Mouse (Mus musculus) limb, embryonic 14.5 days (tissue): Measurements from ENCODE around the gene Ptgir. TPM values are rescaled to one million over a fixed set of nuclear protein-coding genes. Genes with fewer than 3 reads are reported as not detected.

Experiments
- ATAC-seq: fragments of 200-750 bp; cut with Nextera tagmentation; 2 replicates; pipeline ENCODE4 v1.8.0; 2017; ENCODE audit warnings: low read depth, moderate number of reproducible peaks, moderate TSS enrichment; ENCODE audit not compliant: low FRiP score
- DNase-seq: peaks from one replicate; pipeline ENCODE4 v3.0.0-alpha.2; 2015; ENCODE audit warnings: low spot score
- H3K27ac ChIP-seq: fragments of 300-500 bp; sonication (generic); replicated peaks from 2 replicates; pipeline ENCODE4 v1.5.1; 2014; ENCODE audit warnings: low read depth, mild to moderate bottlenecking, low read length, moderate library complexity, mixed read lengths
- H3K27me3 ChIP-seq: fragments of 300-500 bp; sonication (generic); 2 replicates; pipeline ENCODE4 v1.6.1; 2014; ENCODE audit warnings: low read length, mixed read lengths; ENCODE audit not compliant: control insufficient read depth, insufficient read depth
- H3K36me3 ChIP-seq: fragments of 300-500 bp; sonication (generic); 2 replicates; pipeline ENCODE4 v1.6.1; 2014; ENCODE audit warnings: mild to moderate bottlenecking, low read length, moderate library complexity, mixed read lengths; ENCODE audit not compliant: control insufficient read depth, insufficient read depth
- H3K4me1 ChIP-seq: fragments of 300-500 bp; sonication (generic); 2 replicates; pipeline ENCODE4 v1.6.1; 2014; ENCODE audit warnings: antibody characterized with exemption, low read length, mixed read lengths; ENCODE audit not compliant: control insufficient read depth, insufficient read depth
- H3K4me2 ChIP-seq: fragments of 300-500 bp; sonication (generic); replicated peaks from 2 replicates; pipeline ENCODE4 v1.6.1; 2014; ENCODE audit warnings: low read depth, mild to moderate bottlenecking, low read length, moderate library complexity; ENCODE audit not compliant: severe bottlenecking
- H3K4me3 ChIP-seq: fragments of 300-500 bp; sonication (generic); replicated peaks from 2 replicates; pipeline ENCODE4 v1.5.1; 2014; ENCODE audit warnings: low read length
- H3K9ac ChIP-seq: fragments of 300-500 bp; sonication (generic); 2 replicates; pipeline ENCODE4 v1.6.1; 2014; ENCODE audit warnings: mild to moderate bottlenecking, low read depth, low read length, moderate library complexity; ENCODE audit not compliant: severe bottlenecking
- H3K9me3 ChIP-seq: fragments of 300-500 bp; sonication (generic); 2 replicates; pipeline ENCODE4 v1.6.1; 2016; ENCODE audit warnings: low read length; ENCODE audit not compliant: control insufficient read depth
- POLR2A ChIP-seq: fragments of 200-500 bp; IDR thresholded peaks from 2 replicates; pipeline ENCODE4 v1.8.0; 2012; ENCODE audit warnings: inconsistent platforms, mild to moderate bottlenecking, moderate library complexity, borderline replicate concordance; ENCODE audit not compliant: insufficient read depth, insufficient read length; ENCODE audit errors: extremely low read depth
- WGBS: fragments of 180-500 bp; shearing (Covaris S2); extraction: QIAGEN DNeasy Blood & Tissue Kit; methylation state at CpG from one replicate; pipeline ENCODE4 v1.1.7; 2014; 5-methylcytosine and 5-hydroxymethylcytosine counted together
- polyA plus RNA-seq, 2 experiments: library from polyadenylated mRNA; depleted of rRNA in 1 of 2; stranded (reverse) in 1 of 2; unstranded in 1 of 2; fragments of >200 nt; fragmentation: Nextera tagmentation in 1 of 2; extraction: Ambion mirVana in 1 of 2; gene quantifications; 2 replicates each; pipeline versions ENCODE4 v1.2.1 to v1.2.3; 2012 to 2014

Gene Ptgir
- polyA plus RNA-seq, 2 experiments = 2.3 to 3.6 TPM

DNA sequence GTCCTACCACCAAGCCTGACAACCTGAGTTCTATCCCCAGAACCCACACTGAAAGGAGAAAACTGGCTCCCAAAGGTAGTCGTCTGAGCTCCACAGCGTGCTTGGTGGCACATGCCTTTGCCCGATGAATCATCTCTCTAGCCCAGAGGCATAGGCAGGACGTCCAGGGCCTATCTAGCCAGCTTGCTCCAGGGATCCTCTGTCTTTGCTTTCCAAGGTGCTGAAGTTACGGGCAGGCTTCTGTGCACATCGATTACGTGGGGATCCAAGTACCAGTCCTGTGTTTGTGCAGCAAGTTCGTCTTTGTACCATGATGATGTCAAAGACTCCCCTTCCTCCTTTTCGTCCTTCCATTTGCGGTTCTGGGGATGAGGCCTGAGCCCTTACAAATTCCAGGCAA lies 34.7 kb upstream of the Ptgir start:
- H3K27ac ChIP-seq = no peak overlapping the region
- no peak overlapping the region for H3K4me2 ChIP-seq
- no peaks in the 10 kb centered on the region for H3K27me3 ChIP-seq
- 78% methylated on average over 10 of the region's 10 CpGs for WGBS
- peaks cover 3% of the 10 kb centered on the region; the same call in 1 of the 2 replicates for H3K4me1 ChIP-seq
- H3K4me3 ChIP-seq = no peak overlapping the region
- no peaks in the 10 kb centered on the region for H3K9me3 ChIP-seq
- H3K9ac ChIP-seq = no peak overlapping the region
- DNase-seq = no peak
- peaks cover 47% of the 10 kb centered on the region for H3K36me3 ChIP-seq
- no peak for ATAC-seq
- TF ChIP-seq POLR2A = no peak

DNA sequence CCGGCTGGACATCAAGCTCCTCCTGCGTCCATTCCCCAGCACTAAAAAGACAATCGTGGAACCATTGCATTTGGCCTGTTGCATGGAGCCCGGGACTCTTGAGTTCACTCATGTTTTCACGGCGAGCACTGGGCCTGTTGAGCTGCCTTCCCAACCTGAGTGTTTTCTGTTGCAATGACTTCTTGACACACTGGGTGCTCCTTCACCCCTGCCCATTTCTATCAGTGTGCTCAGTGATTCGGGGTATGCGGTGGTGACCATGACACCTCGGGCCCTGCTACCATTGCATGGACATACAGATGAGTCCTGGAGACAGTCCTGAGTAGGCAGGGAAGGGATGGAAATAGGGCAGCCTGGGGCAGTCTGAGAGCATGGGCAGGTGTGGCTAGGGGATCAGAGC lies 33.8 kb upstream of the Ptgir start:
- no peak for DNase-seq
- 93% methylated on average over 9 of the region's 9 CpGs for WGBS
- Histone ChIP-seq H3K9me3 (no peaks in the 10 kb centered on the region), H3K4me1 (peaks cover 7% of the 10 kb centered on the region; the same call in 1 of the 2 replicates), H3K27me3 (no peaks in the 10 kb centered on the region), H3K4me3 (no peak overlapping the region), H3K27ac (no peak overlapping the region), H3K9ac (no peak overlapping the region), H3K4me2 (no peak overlapping the region), H3K36me3 (peaks cover 42% of the 10 kb centered on the region)
- no peak for TF ChIP-seq POLR2A
- ATAC-seq = no peak

DNA sequence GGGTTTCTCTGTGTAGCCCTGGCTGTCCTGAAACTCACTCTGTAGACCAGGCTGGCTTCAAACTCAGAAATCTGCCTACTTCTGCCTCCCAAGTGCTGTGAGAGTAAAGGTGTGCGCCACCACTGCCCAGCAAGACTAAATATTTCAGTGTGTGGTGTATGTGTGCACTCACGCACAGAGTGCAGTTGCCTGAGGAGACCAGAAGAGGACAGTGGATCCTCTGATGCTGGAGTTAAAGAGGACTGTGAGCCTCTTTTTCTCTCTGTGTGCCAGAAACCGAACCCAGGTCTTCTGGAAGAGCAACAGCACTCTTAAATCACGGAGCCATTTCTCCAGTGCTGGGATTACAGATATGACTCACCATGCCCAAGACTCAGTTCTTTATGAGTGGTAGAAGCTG lies 32.9 kb upstream of the Ptgir start:
- H3K4me3 ChIP-seq = no peak overlapping the region
- no peak for DNase-seq
- no peak overlapping the region for H3K27ac ChIP-seq
- no peak overlapping the region for H3K4me2 ChIP-seq
- H3K9me3 ChIP-seq = no peaks in the 10 kb centered on the region
- no peaks in the 10 kb centered on the region for H3K27me3 ChIP-seq
- no peak for ATAC-seq
- H3K9ac ChIP-seq = no peak overlapping the region
- peaks cover 38% of the 10 kb centered on the region for H3K36me3 ChIP-seq
- no peak for TF ChIP-seq POLR2A
- WGBS = 96% methylated on average over 4 of the region's 4 CpGs
- H3K4me1 ChIP-seq = peaks cover 7% of the 10 kb centered on the region; the same call in 1 of the 2 replicates

DNA sequence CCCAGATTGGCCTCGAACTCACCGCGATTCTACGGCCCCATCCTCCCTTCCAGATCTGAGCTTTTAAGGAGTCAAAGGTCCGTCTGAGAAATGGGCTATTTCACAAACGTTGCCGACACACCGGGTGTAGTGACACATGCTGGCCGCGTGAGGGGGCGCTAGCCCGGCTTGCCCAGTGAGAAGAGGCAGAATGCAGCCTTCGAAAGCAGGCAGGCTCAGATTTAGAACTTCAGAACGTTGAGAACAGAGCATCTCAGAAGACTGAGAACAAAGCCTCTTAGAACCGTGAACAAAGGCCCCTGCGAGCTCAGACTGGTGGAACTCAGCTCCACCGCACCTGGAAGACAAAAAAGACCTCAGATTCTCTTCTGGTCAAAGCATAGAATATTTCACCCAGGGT lies 32.1 kb upstream of the Ptgir start:
- TF ChIP-seq POLR2A = peak; percentile 43; the same call in 1 of the 2 replicates
- H3K9me3 ChIP-seq = no peaks in the 10 kb centered on the region
- peaks cover 7% of the 10 kb centered on the region; the same call in 1 of the 2 replicates for H3K4me1 ChIP-seq
- no peaks in the 10 kb centered on the region for H3K27me3 ChIP-seq
- peak overlapping the region; percentile 46 for H3K4me2 ChIP-seq
- H3K36me3 ChIP-seq = peaks cover 38% of the 10 kb centered on the region
- DNase-seq (peak; percentile 75), ATAC-seq (no peak)
- H3K4me3 ChIP-seq = peak overlapping the region; percentile 87
- H3K27ac ChIP-seq = peak overlapping the region; percentile 86
- WGBS = 7% methylated on average over 17 of the region's 17 CpGs
- H3K9ac ChIP-seq = no peak overlapping the region

DNA sequence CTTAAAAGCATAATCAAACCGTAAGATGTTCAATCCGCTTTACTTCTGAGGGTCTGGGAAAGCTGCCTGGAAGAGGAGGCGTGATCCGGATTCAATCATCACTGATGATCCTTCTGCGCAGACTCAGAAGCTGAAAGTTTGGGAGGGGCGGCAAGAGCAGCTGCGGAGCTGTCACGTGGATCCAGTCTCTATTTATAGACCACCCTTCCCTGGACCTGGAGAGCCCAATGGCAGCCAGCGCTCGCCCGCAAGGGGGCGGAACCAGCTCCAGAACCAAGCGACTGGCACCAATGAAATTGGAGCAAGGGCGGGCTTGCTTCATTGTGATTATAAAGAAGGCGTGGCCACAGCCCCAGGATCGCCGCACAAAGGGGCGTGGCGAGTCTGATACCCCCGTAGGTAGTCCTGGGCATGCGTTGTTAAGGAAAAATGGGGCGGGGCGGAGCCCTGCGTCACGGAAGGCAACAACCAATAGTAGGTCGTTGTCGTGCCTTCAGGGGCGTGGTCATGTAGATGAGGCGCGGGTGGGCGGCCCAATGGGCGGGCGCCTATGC lies 31.5 kb upstream of the Ptgir start:
- DNase-seq (peak; percentile 100), ATAC-seq (peak; percentile 96)
- Histone ChIP-seq H3K4me1 (peaks cover 8% of the 10 kb centered on the region; the same call in 1 of the 2 replicates), H3K36me3 (peaks cover 36% of the 10 kb centered on the region), H3K9ac (0 out of 2 replicates have a peak overlapping the region, but pooled peaks have one; percentile 77), H3K4me3 (peak overlapping the region; percentile 87), H3K27me3 (no peaks in the 10 kb centered on the region), H3K9me3 (no peaks in the 10 kb centered on the region), H3K27ac (peak overlapping the region; percentile 86), H3K4me2 (peak overlapping the region; percentile 80)
- under 1% methylated on average over 33 of the region's 33 CpGs for whole genome bisulfite sequencing
- no peak for TF ChIP-seq POLR2A

DNA sequence AGATGAGACGGTGACA lies 31.2 kb upstream of the Ptgir start, which contains the start of gene Dact3:
Gene Dact3, plus strand, starts transcription at position 8 of the 16 bp plus-strand sequence.
- no peak for ATAC-seq
- H3K4me3 ChIP-seq = peak within 1 kb of the TSS; percentile 87
- WGBS = 0% methylated on average over 1 of the region's 1 CpGs

More for the DNA sequence above, 31.2 kb upstream of the Ptgir start, which contains the start of gene Dact3:
- TF ChIP-seq POLR2A = no peak
- Histone ChIP-seq H3K9me3 (no peaks in the 10 kb centered on the region), H3K4me1 (peaks cover 11% of the 10 kb centered on the region; the same call in 1 of the 2 replicates), H3K4me2 (peak within 1 kb of the TSS; percentile 80), H3K27me3 (no peaks in the 10 kb centered on the region), H3K27ac (peak within 1 kb of the TSS; percentile 86), H3K36me3 (peaks cover 33% of the 10 kb centered on the region), H3K9ac (peak within 1 kb of the TSS; percentile 77)
- DNase-seq = no peak
